Mouse (Mus musculus) embryonic facial prominence, embryonic 14.5 days (tissue): ENCODE results near the gene Cntnap2. TPM values are rescaled to one million over a fixed set of nuclear protein-coding genes. Genes with fewer than 3 reads are reported as not detected.
A peak's percentile ranks its signal among the peaks of the same experiment; 100 is the strongest.

Experiments used
- ATAC-seq: fragments of 200-750 bp; cut with Nextera tagmentation; 2 replicates; pipeline ENCODE4 v1.8.0; 2017; ENCODE audit warnings: low read depth, moderate number of reproducible peaks, moderate TSS enrichment
- DNase-seq: peaks from one replicate; pipeline ENCODE4 v3.0.0-alpha.2; 2015; ENCODE audit warnings: low spot score
- H3K27ac ChIP-seq: fragments of 300-500 bp; sonication (generic); replicated peaks from 2 replicates; pipeline ENCODE4 v1.5.1; 2014; ENCODE audit warnings: low read depth, mild to moderate bottlenecking, low read length, moderate library complexity
- H3K27me3 ChIP-seq: fragments of 300-500 bp; sonication (generic); replicated peaks from 2 replicates; pipeline ENCODE4 v1.6.1; 2014; ENCODE audit warnings: low read length; ENCODE audit not compliant: control insufficient read depth, insufficient read depth
- H3K36me3 ChIP-seq: fragments of 300-500 bp; sonication (generic); 2 replicates; pipeline ENCODE4 v1.6.1; 2014; ENCODE audit warnings: low read length, mixed read lengths; ENCODE audit not compliant: control insufficient read depth, insufficient read depth
- H3K4me1 ChIP-seq: fragments of 300-500 bp; sonication (generic); 2 replicates; pipeline ENCODE4 v1.6.1; 2014; ENCODE audit warnings: antibody characterized with exemption, low read length; ENCODE audit not compliant: control insufficient read depth, insufficient read depth
- H3K4me2 ChIP-seq: fragments of 300-500 bp; sonication (generic); 2 replicates; pipeline ENCODE4 v1.6.1; 2014; ENCODE audit warnings: low read depth, mild to moderate bottlenecking, low read length, moderate library complexity, mixed read lengths
- H3K4me3 ChIP-seq: fragments of 300-500 bp; sonication (generic); 2 replicates; pipeline ENCODE4 v1.5.1; 2014; ENCODE audit warnings: low read depth, mild to moderate bottlenecking, low read length
- H3K9ac ChIP-seq: fragments of 300-500 bp; sonication (generic); 2 replicates; pipeline ENCODE4 v1.6.1; 2014; ENCODE audit warnings: low read depth, mild to moderate bottlenecking, low read length, moderate library complexity, mixed read lengths
- H3K9me3 ChIP-seq: fragments of 300-500 bp; sonication (generic); 2 replicates; pipeline ENCODE4 v1.6.1; 2016; ENCODE audit warnings: low read length; ENCODE audit not compliant: control insufficient read depth
- WGBS: fragments of 180-500 bp; shearing (Covaris S2); extraction: QIAGEN DNeasy Blood & Tissue Kit; methylation state at CpG from one replicate; pipeline ENCODE4 v1.1.7; 2014; 5-methylcytosine and 5-hydroxymethylcytosine counted together
- polyA plus RNA-seq: library from polyadenylated mRNA; unstranded; fragments of >200 nt; fragmentation: Nextera tagmentation; extraction: Ambion mirVana; gene quantifications from 2 replicates; pipeline ENCODE4 v1.2.1, GENCODE M21; 2014

The Cntnap2 gene
- polyA plus RNA-seq, 1 experiment from 2014 or later = 2.3 TPM

DNA sequence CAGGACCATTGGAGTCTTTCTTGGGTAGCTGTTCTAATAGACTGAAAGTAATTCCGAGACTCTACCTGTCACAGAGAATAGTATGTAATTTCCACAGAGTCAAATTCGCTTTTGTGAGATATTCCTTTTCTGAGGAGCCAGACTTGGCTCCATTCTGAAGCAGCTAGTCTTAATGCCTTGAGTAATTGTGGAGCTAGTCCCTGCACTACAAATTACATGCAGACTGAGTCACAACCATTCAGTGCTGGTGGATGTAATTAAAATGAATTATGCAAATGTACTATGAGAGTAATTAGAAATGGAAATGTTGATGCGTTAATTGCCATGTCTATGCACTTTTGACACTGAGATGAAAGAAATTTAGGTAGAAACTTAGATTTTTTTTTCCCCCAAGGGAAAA is 1553.7 kb downstream of the Cntnap2 start:
- H3K4me3 ChIP-seq = no peak overlapping the region
- H3K4me2 ChIP-seq = no peak overlapping the region
- no peak for ATAC-seq
- no peaks in the 10 kb centered on the region for H3K36me3 ChIP-seq
- no peak for DNase-seq
- H3K27me3 ChIP-seq = no peaks in the 10 kb centered on the region
- H3K9ac ChIP-seq = no peak overlapping the region
- no peaks in the 10 kb centered on the region for H3K9me3 ChIP-seq
- no peak overlapping the region for H3K27ac ChIP-seq
- WGBS = 78% methylated on average over 3 of the region's 3 CpGs
- no peaks in the 10 kb centered on the region for H3K4me1 ChIP-seq

DNA sequence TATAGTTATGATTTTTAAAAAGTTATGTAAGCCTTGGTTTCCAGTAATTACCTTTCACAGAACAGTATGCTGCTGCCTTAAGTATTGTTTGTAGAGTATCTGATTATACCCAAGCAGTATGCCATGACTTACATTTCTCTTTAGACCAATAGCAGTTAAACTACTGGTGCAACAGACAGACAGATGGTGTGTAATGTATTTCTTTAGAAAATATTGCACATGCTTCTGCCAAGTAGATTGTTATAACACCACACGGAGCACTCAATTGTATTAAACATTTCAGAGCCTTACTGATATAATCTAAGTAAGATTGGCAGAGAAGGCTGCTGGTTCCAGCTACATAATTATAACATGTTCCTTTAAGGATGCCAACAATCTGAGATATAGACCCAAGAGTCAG is 1609.9 kb downstream of the Cntnap2 start:
- H3K4me3 ChIP-seq = no peak overlapping the region
- H3K4me1 ChIP-seq = no peaks in the 10 kb centered on the region
- H3K36me3 ChIP-seq = no peaks in the 10 kb centered on the region
- no peak for DNase-seq
- H3K27ac ChIP-seq = no peak overlapping the region
- H3K27me3 ChIP-seq = no peaks in the 10 kb centered on the region
- H3K9me3 ChIP-seq = no peaks in the 10 kb centered on the region
- H3K4me2 ChIP-seq = no peak overlapping the region
- H3K9ac ChIP-seq = no peak overlapping the region
- WGBS = 73% methylated on average over 1 of the region's 1 CpGs
- ATAC-seq = no peak

DNA sequence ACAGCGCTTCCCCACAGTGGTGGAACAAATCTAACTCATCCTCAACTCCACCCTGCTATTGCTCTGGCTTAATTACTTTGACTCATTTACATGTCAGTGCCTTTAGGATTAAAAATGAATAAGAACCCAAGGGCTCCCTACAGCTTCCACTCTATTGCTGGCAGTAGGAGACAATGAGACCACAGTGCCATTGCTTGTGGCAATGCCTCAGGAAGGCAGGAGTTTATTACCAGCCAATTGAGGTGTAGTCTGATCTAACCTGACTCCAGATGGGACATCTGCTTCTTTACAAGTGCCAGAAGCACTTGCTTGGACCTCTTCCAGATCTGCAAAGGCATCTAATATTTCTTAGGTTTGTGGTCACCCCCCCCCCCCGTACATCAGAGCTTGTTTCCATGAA is 1615.9 kb downstream of the Cntnap2 start:
- Histone ChIP-seq H3K4me1 (no peaks in the 10 kb centered on the region), H3K4me2 (no peak overlapping the region), H3K36me3 (no peaks in the 10 kb centered on the region), H3K9ac (no peak overlapping the region), H3K27ac (no peak overlapping the region), H3K27me3 (no peaks in the 10 kb centered on the region), H3K4me3 (no peak overlapping the region), H3K9me3 (no peaks in the 10 kb centered on the region)
- ATAC-seq (no peak), DNase-seq (peak; percentile 10)
- WGBS = 71% methylated on average over 2 of the region's 2 CpGs

DNA sequence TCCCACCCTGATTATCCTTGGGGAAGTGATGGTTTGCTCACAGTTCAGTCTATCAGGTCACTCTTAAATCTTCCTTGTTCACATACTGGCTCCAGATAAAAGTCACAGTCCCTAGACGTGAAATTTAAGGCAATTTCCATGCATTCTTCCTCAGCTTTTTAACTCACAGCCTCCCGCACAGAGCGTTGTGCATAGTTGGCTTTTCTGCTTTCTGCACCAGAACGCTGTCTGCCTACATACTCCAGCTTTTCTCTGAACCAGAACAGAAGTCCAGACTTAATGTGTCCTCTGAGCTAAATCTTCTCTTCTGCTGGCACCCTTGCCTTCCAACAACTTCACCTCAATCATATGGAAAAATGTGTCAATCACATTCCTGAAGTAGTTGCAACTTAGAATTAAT is 1616.5 kb downstream of the Cntnap2 start:
- Histone ChIP-seq H3K4me3 (no peak overlapping the region), H3K4me1 (no peaks in the 10 kb centered on the region), H3K27ac (no peak overlapping the region), H3K4me2 (no peak overlapping the region), H3K9ac (no peak overlapping the region), H3K27me3 (no peaks in the 10 kb centered on the region), H3K9me3 (no peaks in the 10 kb centered on the region), H3K36me3 (no peaks in the 10 kb centered on the region)
- WGBS = 69% methylated on average over 4 of the region's 4 CpGs
- DNase-seq (peak; percentile 13), ATAC-seq (no peak)

DNA sequence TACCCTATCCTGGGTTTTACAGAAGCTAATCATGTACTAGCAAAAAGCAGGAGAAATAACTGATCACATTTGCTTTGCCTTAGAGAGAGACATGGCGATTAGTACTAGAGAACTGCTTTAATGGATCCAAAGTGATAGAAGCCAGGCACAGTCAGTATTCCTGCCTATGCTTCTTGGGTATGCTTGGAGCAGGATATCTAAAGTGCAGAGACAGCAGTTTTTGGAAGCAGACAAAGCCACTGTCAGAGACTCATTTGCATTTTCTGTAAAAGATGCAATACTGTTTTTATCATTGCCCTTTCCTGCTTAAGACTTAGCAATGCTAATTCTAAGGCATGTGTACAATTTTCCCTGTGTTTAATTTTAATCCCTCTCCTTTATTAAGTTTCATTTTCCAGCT is 1637.0 kb downstream of the Cntnap2 start:
- Histone ChIP-seq H3K4me2 (no peak overlapping the region), H3K4me3 (no peak overlapping the region), H3K9ac (no peak overlapping the region), H3K27ac (no peak overlapping the region), H3K36me3 (no peaks in the 10 kb centered on the region), H3K27me3 (no peaks in the 10 kb centered on the region), H3K4me1 (no peaks in the 10 kb centered on the region), H3K9me3 (no peaks in the 10 kb centered on the region)
- DNase-seq (no peak), ATAC-seq (no peak)
- 74% methylated on average over 1 of the region's 1 CpGs for WGBS

DNA sequence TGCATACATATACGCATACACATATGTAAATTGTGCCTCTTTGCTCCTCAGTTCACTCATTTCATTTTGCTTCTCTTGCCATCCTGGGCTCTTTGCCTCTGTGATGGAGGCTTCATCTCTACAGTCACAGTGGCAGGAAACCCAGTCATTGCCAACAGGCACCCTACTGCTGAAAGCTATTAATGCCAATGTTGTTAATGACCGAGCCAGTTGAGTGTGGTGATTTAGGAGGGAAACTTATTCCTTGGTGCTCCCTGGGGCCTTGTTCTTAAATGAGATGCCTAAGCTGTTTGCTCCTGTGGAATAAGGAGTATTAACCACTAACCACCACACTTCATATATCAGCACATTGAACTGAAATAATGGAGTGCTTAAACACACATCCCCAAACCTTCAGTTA is 1640.2 kb downstream of the Cntnap2 start:
- Histone ChIP-seq H3K4me1 (no peaks in the 10 kb centered on the region), H3K4me3 (no peak overlapping the region), H3K9ac (no peak overlapping the region), H3K9me3 (no peaks in the 10 kb centered on the region), H3K27me3 (no peaks in the 10 kb centered on the region), H3K27ac (no peak overlapping the region), H3K4me2 (no peak overlapping the region), H3K36me3 (no peaks in the 10 kb centered on the region)
- ATAC-seq (no peak), DNase-seq (no peak)
- 83% methylated on average over 2 of the region's 2 CpGs for WGBS

DNA sequence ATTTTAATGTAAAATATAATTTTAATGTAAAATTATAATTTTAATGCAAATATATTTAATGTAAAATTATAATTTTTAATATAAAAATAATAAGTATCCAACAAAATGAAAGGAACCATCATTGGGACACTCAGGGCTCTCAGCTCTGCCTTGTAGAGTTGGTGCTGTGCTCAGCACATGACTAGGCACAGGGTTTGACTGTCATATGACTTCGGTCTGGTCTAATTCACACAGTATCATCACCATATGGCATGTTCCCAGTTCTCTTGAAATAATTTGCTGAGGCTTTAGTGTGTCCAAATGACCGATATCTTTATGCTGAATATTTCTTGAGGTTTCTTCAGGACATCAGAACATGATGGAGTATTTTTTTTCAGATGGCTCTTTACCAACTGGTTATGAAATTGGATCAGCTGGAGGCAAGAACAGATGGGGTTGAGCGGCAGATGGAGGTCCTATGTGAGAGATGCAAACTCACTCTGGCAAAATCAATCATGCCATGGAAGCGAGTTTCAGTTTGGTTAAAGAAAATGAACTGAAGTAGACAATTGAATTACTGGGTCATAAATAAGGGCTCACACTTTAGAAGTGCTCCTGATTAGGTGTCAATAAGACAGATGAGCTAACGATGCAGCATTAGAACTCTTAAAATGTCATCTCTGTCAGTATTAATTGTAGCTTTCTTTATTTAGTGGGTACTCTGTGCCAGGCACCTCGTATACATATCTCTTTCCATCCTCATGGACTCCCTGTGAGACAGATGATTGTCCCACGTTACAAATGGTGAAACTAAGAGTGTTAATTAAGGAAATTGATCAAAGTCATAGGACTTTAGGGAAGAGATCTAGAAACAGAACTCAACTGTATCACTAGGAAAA is 1645.4 kb downstream of the Cntnap2 start:
- DNase-seq (no peak), ATAC-seq (no peak)
- no peak overlapping the region for H3K4me2 ChIP-seq
- no peaks in the 10 kb centered on the region for H3K27me3 ChIP-seq
- no peak overlapping the region for H3K4me3 ChIP-seq
- no peaks in the 10 kb centered on the region for H3K36me3 ChIP-seq
- H3K9me3 ChIP-seq = no peaks in the 10 kb centered on the region
- H3K27ac ChIP-seq = no peak overlapping the region
- H3K9ac ChIP-seq = no peak overlapping the region
- no peaks in the 10 kb centered on the region for H3K4me1 ChIP-seq
- WGBS = 80% methylated on average over 7 of the region's 7 CpGs

DNA sequence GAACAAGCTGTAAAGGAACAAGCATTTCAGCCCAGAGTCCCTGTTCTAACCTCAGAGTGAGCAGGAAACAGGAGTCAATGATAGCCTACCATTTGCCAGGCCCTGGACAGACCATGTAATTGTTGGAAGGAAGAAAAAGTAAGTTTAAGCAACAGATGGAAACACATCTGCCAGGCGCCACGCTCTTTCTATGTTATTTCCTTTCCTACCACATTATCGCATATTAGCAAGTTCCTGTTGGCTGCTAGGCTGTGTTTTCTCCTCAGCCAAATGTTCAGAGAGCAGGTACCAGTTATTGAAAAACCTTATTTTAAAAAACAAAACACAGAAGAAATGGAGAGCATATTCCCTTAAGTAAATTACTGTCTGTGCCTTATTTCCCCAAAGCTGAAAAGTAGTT is 1646.8 kb downstream of the Cntnap2 start:
- H3K27ac ChIP-seq = no peak overlapping the region
- H3K9me3 ChIP-seq = no peaks in the 10 kb centered on the region
- WGBS = 76% methylated on average over 3 of the region's 3 CpGs
- H3K27me3 ChIP-seq = no peaks in the 10 kb centered on the region
- no peaks in the 10 kb centered on the region for H3K36me3 ChIP-seq
- DNase-seq = no peak
- H3K4me2 ChIP-seq = no peak overlapping the region
- no peaks in the 10 kb centered on the region for H3K4me1 ChIP-seq
- H3K4me3 ChIP-seq = no peak overlapping the region
- no peak for ATAC-seq
- no peak overlapping the region for H3K9ac ChIP-seq

DNA sequence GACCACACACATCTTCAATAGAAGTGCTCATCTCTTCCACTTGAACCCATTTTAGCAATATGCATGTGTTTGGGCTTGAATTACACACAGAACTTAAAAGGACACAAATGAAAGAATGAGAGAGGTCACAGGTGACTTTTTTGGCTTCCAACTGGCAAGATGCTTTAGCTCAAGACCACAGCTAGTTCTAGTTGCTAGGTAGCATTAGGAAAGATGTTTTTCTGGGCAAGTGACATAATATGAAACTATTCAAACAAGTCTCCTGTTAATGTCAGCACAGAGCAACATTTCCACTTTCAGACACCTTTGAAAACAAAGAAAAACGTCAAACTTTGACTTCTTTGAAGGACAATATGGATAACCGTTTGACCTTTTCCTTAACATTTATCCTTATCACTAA is 1657.4 kb downstream of the Cntnap2 start:
- H3K9ac ChIP-seq = no peak overlapping the region
- ATAC-seq (no peak), DNase-seq (no peak)
- no peak overlapping the region for H3K4me2 ChIP-seq
- WGBS = 70% methylated on average over 2 of the region's 2 CpGs
- H3K9me3 ChIP-seq = no peaks in the 10 kb centered on the region
- no peaks in the 10 kb centered on the region for H3K36me3 ChIP-seq
- H3K27ac ChIP-seq = no peak overlapping the region
- no peaks in the 10 kb centered on the region for H3K27me3 ChIP-seq
- peaks cover 4% of the 10 kb centered on the region; the same call in 1 of the 2 replicates for H3K4me1 ChIP-seq
- no peak overlapping the region for H3K4me3 ChIP-seq
